Mouse (Mus musculus) thymus, postnatal 14 days (tissue): ENCODE results near the gene Stx1b.

ENCODE experiments used
- DNase-seq: peaks from one replicate; pipeline ENCODE4 v3.0.0; 2021

Gene Stx1b

GRCm38 (mm10) chr7:127815954-127816821 is 8.2 kb downstream of the Stx1b start:
- DNase-seq: peak; percentile 73

GRCm38 (mm10) chr7:127815116-127815665 is 9.2 kb downstream of the Stx1b start:
- DNase-seq: no peak

- DNase-seq: no peak
Measured at GRCm38 (mm10) chr7:127814241-127814921, 10.0 kb downstream of the Stx1b start.

GRCm38 (mm10) chr7:127813821-127814220 is 10.5 kb downstream of the Stx1b start:
- DNase-seq: no peak

- no peak for DNase-seq
Measured at GRCm38 (mm10) chr7:127812292-127812691, 12.1 kb downstream of the Stx1b start.

GRCm38 (mm10) chr7:127811240-127811639 is 13.1 kb downstream of the Stx1b start:
- DNase-seq: no peak

GRCm38 (mm10) chr7:127810650-127811049 is 13.7 kb downstream of the Stx1b start:
- DNase-seq: no peak

GRCm38 (mm10) chr7:127809846-127810245 is 14.5 kb downstream of the Stx1b start:
- no peak for DNase-seq

- no peak for DNase-seq
Measured at GRCm38 (mm10) chr7:127808821-127809220, 15.5 kb downstream of the Stx1b start.

GRCm38 (mm10) chr7:127802313-127802712 is 22.0 kb downstream of the Stx1b start:
- DNase-seq: no peak

- no peak for DNase-seq
Measured at GRCm38 (mm10) chr7:127801010-127801621, 23.2 kb downstream of the Stx1b start.

GRCm38 (mm10) chr7:127800435-127801009 is 23.8 kb downstream of the Stx1b start, which contains the start of gene Hsd3b7:
Gene Hsd3b7 (plus strand): TSS chr7:127800604.
- DNase-seq: peak; percentile 80

GRCm38 (mm10) chr7:127799738-127800137 is 24.6 kb downstream of the Stx1b start:
- no peak for DNase-seq

- no peak for DNase-seq
Measured at GRCm38 (mm10) chr7:127799211-127799610, 25.1 kb downstream of the Stx1b start.

GRCm38 (mm10) chr7:127798591-127798990 is 25.8 kb downstream of the Stx1b start:
- DNase-seq: no peak

GRCm38 (mm10) chr7:127797076-127797845 is 27.1 kb downstream of the Stx1b start:
- DNase-seq: no peak

GRCm38 (mm10) chr7:127785308-127785707 is 39.0 kb downstream of the Stx1b start, which contains the start of gene Gm49388:
Gene Gm49388 (plus strand): TSS chr7:127785608.
- no peak for DNase-seq

- DNase-seq: no peak
Measured at GRCm38 (mm10) chr7:127778350-127778749, 46.0 kb downstream of the Stx1b start.

- DNase-seq: peak; percentile 63
Measured at GRCm38 (mm10) chr7:127777474-127778266, 46.7 kb downstream of the Stx1b start.

GRCm38 (mm10) chr7:127776878-127777473 is 47.4 kb downstream of the Stx1b start:
- peak; percentile 97 for DNase-seq

- DNase-seq: peak; percentile 89
Measured at GRCm38 (mm10) chr7:127776426-127776825, 47.9 kb downstream of the Stx1b start, which contains the start of gene Setd1a. Gene Setd1a (plus strand): TSS chr7:127776670.
